Comparison of ENCODE assay signal across 22 mouse cellular contexts in the genomic region with DNA sequence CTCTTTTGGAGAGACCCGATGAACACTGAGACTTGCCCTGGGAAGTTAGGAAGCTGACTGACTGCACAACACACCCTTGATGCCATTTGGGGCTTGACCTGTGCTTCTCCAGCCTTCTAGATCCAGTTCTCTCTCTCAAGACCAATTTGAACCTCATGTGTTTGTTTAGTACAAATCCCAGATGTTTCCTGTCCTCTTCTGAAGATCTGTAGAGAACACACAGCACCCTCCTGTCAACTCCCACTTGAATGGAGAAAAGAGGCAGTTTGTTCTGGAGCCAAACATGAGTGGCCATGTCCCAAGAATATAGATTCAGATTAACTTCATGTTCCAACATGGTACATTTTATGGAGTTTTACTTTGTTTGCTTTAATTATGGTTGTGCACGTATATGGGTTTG.
"Had no signal": no experiment of that assay in that cellular context is flagged by ENCODE, and none has a peak within 500 bp of the region (broad histone marks: within the 10 kb centered on the region; RNA-seq: fewer than 3 reads in every experiment).

No protein-coding gene starts in this region.

- H3K4me2 ChIP-seq: kidney, embryonic 15.5 days; limb, embryonic 12.5 days; limb, embryonic 15.5 days; lung, embryonic 14.5 days; midbrain, embryonic 12.5 days; midbrain, embryonic 15.5 days; neural tube, embryonic 12.5 days; neural tube, embryonic 15.5 days had no signal

- H3K4me1 ChIP-seq: kidney, embryonic 15.5 days; limb, embryonic 12.5 days; midbrain, embryonic 12.5 days; midbrain, embryonic 15.5 days; neural tube, embryonic 12.5 days had no signal

- H3K27ac ChIP-seq: hindbrain, postnatal 0 days; kidney, embryonic 15.5 days; limb, embryonic 12.5 days; limb, embryonic 15.5 days; liver, embryonic 14.5 days; macrophage; midbrain, embryonic 12.5 days; midbrain, embryonic 15.5 days; neural tube, embryonic 12.5 days; neural tube, embryonic 15.5 days; stomach, postnatal 0 days had no signal

- H3K27me3 ChIP-seq: kidney, embryonic 15.5 days; limb, embryonic 12.5 days; limb, embryonic 15.5 days; midbrain, embryonic 12.5 days; midbrain, embryonic 15.5 days; neural tube, embryonic 12.5 days; neural tube, embryonic 15.5 days had no signal

- DNase-seq: kidney, postnatal 14 days; kidney, postnatal 4 days; left cerebral cortex, postnatal 4 days; lung, embryonic 14.5 days; right cerebral cortex, adult 18-20 months; right cerebral cortex, postnatal 14 days; right cerebral cortex, postnatal 4 days; thymus, adult 2 months; thymus, postnatal 14 days; thymus, postnatal 4 days had no signal

- ATAC-seq: hindbrain, postnatal 0 days; inflammation-experienced regulatory T-cells, adult 6 months; midbrain, embryonic 15.5 days had no signal

- H3K36me3 ChIP-seq: midbrain, embryonic 15.5 days had no signal

- H3K9ac ChIP-seq: kidney, embryonic 15.5 days; limb, embryonic 12.5 days; limb, embryonic 15.5 days; liver, embryonic 14.5 days; lung, embryonic 14.5 days; midbrain, embryonic 12.5 days; midbrain, embryonic 15.5 days; neural tube, embryonic 12.5 days; neural tube, embryonic 15.5 days had no signal

- H3K4me3 ChIP-seq: kidney, embryonic 15.5 days; limb, embryonic 12.5 days; limb, embryonic 15.5 days; midbrain, embryonic 12.5 days; midbrain, embryonic 15.5 days; neural tube, embryonic 12.5 days; neural tube, embryonic 15.5 days had no signal

- H3K9me3 ChIP-seq: kidney, embryonic 15.5 days; limb, embryonic 12.5 days; limb, embryonic 15.5 days; midbrain, embryonic 12.5 days; midbrain, embryonic 15.5 days; neural tube, embryonic 12.5 days; neural tube, embryonic 15.5 days had no signal
